Mouse (Mus musculus) liver, embryonic 15.5 days (tissue): ENCODE measurements around the gene Dnmt3c. TPM values are rescaled to one million over a fixed set of nuclear protein-coding genes. Genes with fewer than 3 reads are reported as not detected.
A peak's percentile ranks its signal among the peaks of the same experiment; 100 is the strongest.
"Not testable (repeated sequence)": the region's sequence is repeated elsewhere in the genome, so short reads cannot be mapped to it uniquely, and the experiment has no call there.

ENCODE experiments used
- ATAC-seq: fragments of 200-750 bp; cut with Nextera tagmentation; 2 replicates; pipeline ENCODE4 v1.8.0; 2017; ENCODE audit warnings: moderate number of reproducible peaks, mild to moderate bottlenecking, moderate library complexity; ENCODE audit not compliant: insufficient read depth
- H3K27ac ChIP-seq: fragments of 300-500 bp; sonication (generic); replicated peaks from 2 replicates; pipeline ENCODE4 v1.5.1; 2015; ENCODE audit warnings: mild to moderate bottlenecking, inconsistent platforms
- H3K27me3 ChIP-seq: fragments of 300-500 bp; sonication (generic); 2 replicates; pipeline ENCODE4 v1.6.1; 2015; ENCODE audit warnings: mild to moderate bottlenecking, inconsistent platforms
- H3K36me3 ChIP-seq: fragments of 300-500 bp; sonication (generic); replicated peaks from 2 replicates; pipeline ENCODE4 v1.6.1; 2015; ENCODE audit warnings: moderate library complexity, mild to moderate bottlenecking, inconsistent platforms
- H3K4me1 ChIP-seq: fragments of 300-500 bp; sonication (generic); replicated peaks from 2 replicates; pipeline ENCODE4 v1.6.1; 2015; ENCODE audit warnings: inconsistent platforms
- H3K4me2 ChIP-seq: fragments of 300-500 bp; sonication (generic); 2 replicates; pipeline ENCODE4 v1.6.1; 2015; ENCODE audit warnings: moderate library complexity, mild to moderate bottlenecking, inconsistent platforms
- H3K4me3 ChIP-seq: fragments of 300-500 bp; sonication (generic); replicated peaks from 2 replicates; pipeline ENCODE4 v1.5.1; 2015; ENCODE audit warnings: mild to moderate bottlenecking, inconsistent platforms
- H3K9ac ChIP-seq: fragments of 300-500 bp; sonication (generic); 2 replicates; pipeline ENCODE4 v1.6.1; 2015; ENCODE audit warnings: moderate library complexity, mild to moderate bottlenecking, inconsistent platforms
- H3K9me3 ChIP-seq: fragments of 300-500 bp; sonication (generic); replicated peaks from 2 replicates; pipeline ENCODE4 v1.6.1; 2016; ENCODE audit warnings: inconsistent platforms
- WGBS: fragments of 180-500 bp; shearing (Covaris S2); methylation state at CpG from one replicate; pipeline ENCODE4 v1.1.7; 2015; ENCODE audit warnings: mixed read lengths; ENCODE audit not compliant: insufficient replicate concordance; 5-methylcytosine and 5-hydroxymethylcytosine counted together
- polyA plus RNA-seq: library from polyadenylated mRNA; unstranded; fragments of >200 nt; fragmentation: Nextera tagmentation; extraction: Ambion mirVana; gene quantifications from 2 replicates; pipeline ENCODE4 v1.2.1, GENCODE M21; 2015

Dnmt3c gene
- 0.67 and 0.81 TPM in 2 replicates for polyA plus RNA-seq

DNA sequence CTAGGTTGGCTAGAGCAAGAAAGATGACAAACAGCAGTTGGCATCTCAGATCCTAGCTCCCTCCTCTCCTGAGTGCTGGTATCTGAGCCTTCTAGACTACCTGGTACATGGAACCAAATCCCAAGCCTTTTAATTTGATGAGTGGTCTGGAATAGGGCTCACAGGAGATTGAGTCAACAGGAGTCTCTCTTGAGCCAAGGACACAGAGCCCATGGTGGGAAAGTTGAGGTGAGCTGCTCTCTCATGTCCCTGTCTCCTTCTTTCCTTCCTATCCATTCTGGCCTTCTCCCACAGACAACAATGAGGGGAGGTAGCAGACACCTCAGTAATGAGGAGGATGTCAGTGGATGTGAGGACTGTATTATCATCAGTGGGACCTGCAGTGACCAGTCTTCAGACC lies at the start of gene Dnmt3c:
Dnmt3c (plus strand) TSS at position 301 of the 400 bp plus-strand sequence.
- ATAC-seq, result no peak
- no peaks in the 10 kb centered on the region for H3K9me3 ChIP-seq
- no peaks in the 10 kb centered on the region for H3K27me3 ChIP-seq
- no peak within 1 kb of the TSS for H3K4me3 ChIP-seq
- H3K4me2 ChIP-seq, result no peak within 1 kb of the TSS
- H3K36me3 ChIP-seq, result no peaks in the 10 kb centered on the region
- no peak within 1 kb of the TSS for H3K9ac ChIP-seq
- no peaks in the 10 kb centered on the region for H3K4me1 ChIP-seq
- H3K27ac ChIP-seq, result no peak within 1 kb of the TSS

DNA sequence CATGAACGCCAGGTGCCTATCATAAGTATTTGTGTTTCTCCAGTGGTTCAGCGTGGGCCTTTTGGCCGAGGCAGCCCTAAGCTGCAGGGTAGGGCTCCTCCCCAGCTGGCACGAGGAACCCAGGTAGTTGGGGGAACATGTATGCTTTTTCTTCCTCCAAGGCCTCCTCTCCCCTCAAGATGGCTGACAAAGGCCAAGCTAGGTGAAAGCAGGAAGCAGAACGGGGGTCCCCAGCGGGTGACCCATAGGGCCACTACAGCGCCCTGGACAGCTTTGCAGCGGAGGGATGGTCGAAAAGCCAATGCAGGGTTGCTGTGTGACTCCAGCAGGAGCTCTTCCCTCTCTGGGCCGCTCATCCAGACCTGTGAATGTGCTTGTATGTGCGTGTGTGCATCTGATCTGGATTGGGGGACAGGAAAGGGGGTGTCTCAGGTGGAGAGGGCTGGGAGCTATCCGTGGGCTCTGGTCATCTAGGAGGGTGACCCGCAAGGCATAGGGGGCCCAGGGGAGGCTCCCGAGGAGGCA lies 47.6 kb upstream of the Dnmt3c start:
- H3K4me2 ChIP-seq, result peak overlapping the region; percentile 89
- peak overlapping the region; percentile 57 for H3K9ac ChIP-seq
- no peaks in the 10 kb centered on the region for H3K36me3 ChIP-seq
- H3K9me3 ChIP-seq, result no peaks in the 10 kb centered on the region
- peak overlapping the region; percentile 69 for H3K4me3 ChIP-seq
- peaks cover 33% of the 10 kb centered on the region for H3K27me3 ChIP-seq
- no peak for ATAC-seq
- peaks cover 26% of the 10 kb centered on the region for H3K4me1 ChIP-seq
- no peak overlapping the region for H3K27ac ChIP-seq
- WGBS, result 22% methylated on average over 14 of the region's 14 CpGs

- Histone ChIP-seq H3K36me3 (no peaks in the 10 kb centered on the region), H3K27me3 (peaks cover 33% of the 10 kb centered on the region), H3K27ac (no peak within 1 kb of the TSS), H3K9ac (peak within 1 kb of the TSS; percentile 57), H3K4me3 (peak within 1 kb of the TSS; percentile 69), H3K4me2 (peak within 1 kb of the TSS; percentile 89), H3K4me1 (peaks cover 26% of the 10 kb centered on the region), H3K9me3 (no peaks in the 10 kb centered on the region)
- under 1% methylated on average over 88 of the region's 93 CpGs for WGBS
- peak; percentile 75 for ATAC-seq
These were observed 47.0 kb upstream of the Dnmt3c start, which contains the start of gene Dnmt3b for GRCm38 (mm10) chr2:153649298-153650013. Gene Dnmt3b, plus strand, starts transcription at chr2:153649450.

DNA sequence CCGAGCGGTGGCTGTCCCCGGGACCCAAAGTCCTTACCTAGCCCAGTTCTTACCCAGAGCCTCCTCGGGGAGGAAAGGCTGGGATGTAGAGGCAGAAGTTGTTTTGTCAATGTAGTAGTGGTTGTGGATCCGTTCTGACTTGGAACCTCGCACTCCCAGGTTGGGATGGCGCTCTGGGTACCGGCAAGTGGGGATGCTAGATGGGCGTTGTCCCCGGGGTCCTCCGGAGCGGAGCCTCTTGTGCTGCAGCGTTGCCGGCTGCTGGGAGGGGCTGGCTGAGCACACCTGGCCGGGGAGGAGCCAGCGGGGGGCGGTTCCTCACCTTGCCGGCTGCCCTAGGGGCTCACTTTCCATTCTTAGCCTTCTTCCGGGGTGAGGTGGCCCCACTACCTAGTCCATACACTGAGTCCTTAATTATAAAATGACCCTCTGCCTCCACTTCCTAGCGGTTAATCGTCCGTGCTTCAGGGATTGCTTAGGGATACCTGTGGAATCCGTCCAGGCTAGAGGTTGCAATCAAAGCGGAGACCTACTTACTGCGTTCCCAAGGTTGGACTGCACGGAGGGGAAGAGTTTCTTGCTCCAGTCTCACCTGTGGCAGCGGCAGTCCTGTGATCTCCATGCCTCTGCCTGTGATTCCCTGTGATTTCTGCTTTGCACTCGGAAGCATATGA lies 46.3 kb upstream of the Dnmt3c start:
- Histone ChIP-seq H3K36me3 (no peaks in the 10 kb centered on the region), H3K4me2 (peak overlapping the region; percentile 89), H3K9ac (peak overlapping the region; percentile 57), H3K9me3 (no peaks in the 10 kb centered on the region), H3K4me1 (peaks cover 26% of the 10 kb centered on the region), H3K4me3 (peak overlapping the region; percentile 69), H3K27ac (no peak overlapping the region), H3K27me3 (peaks cover 33% of the 10 kb centered on the region)
- ATAC-seq, result peak; percentile 35; the same call in 1 of the 2 replicates
- 3% methylated on average over 28 of the region's 28 CpGs for WGBS

GRCm38 (mm10) chr2:153651681-153652080 lies 44.8 kb upstream of the Dnmt3c start:
- Histone ChIP-seq H3K9ac (no peak overlapping the region), H3K9me3 (no peaks in the 10 kb centered on the region), H3K4me2 (no peak overlapping the region), H3K4me3 (no peak overlapping the region), H3K4me1 (peaks cover 26% of the 10 kb centered on the region), H3K27me3 (peaks cover 33% of the 10 kb centered on the region), H3K27ac (no peak overlapping the region), H3K36me3 (no peaks in the 10 kb centered on the region)
- WGBS, result 46% methylated on average over 3 of the region's 3 CpGs
- no peak for ATAC-seq

GRCm38 (mm10) chr2:153657659-153658058 lies 38.8 kb upstream of the Dnmt3c start:
- not testable (repeated sequence) for H3K9ac ChIP-seq, H3K4me3 ChIP-seq, H3K4me1 ChIP-seq, H3K9me3 ChIP-seq, H3K36me3 ChIP-seq, H3K27ac ChIP-seq, H3K4me2 ChIP-seq, H3K27me3 ChIP-seq
- WGBS, result 72% methylated on average over 8 of the region's 8 CpGs
- ATAC-seq, result 0 out of 2 replicates have a peak, but pooled peaks have one; percentile 28

GRCm38 (mm10) chr2:153660616-153661015 lies 35.8 kb upstream of the Dnmt3c start:
- Histone ChIP-seq H3K9ac (no peak overlapping the region), H3K36me3 (no peaks in the 10 kb centered on the region; the same call in 1 of the 2 replicates), H3K4me3 (no peak overlapping the region), H3K4me2 (no peak overlapping the region), H3K27me3 (no peaks in the 10 kb centered on the region), H3K9me3 (no peaks in the 10 kb centered on the region), H3K27ac (no peak overlapping the region), H3K4me1 (no peaks in the 10 kb centered on the region)
- 47% methylated on average over 3 of the region's 3 CpGs for WGBS
- ATAC-seq, result no peak

DNA sequence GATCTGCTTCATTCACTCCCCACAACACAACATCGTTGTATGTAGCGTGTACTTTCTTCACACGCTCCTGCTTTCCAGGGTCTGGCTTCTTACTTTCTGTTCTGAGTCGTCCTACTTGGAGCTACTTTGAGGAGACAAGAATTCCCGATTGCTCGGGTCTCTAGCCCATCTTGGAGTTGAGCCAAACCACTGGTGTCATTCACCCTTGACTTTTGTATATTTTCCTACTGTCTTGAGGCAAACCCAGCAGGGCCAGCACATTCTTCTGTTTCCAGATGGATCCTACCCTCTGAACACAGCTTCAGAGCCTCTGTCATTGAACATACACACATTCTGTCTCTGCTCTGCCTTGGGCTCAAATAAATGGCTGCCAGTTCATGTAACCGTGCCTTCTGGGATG lies 31.1 kb upstream of the Dnmt3c start:
- WGBS, result 71% methylated on average over 7 of the region's 7 CpGs
- ATAC-seq, result no peak
- no peaks in the 10 kb centered on the region for H3K27me3 ChIP-seq
- H3K4me3 ChIP-seq, result no peak overlapping the region
- H3K9me3 ChIP-seq, result no peaks in the 10 kb centered on the region
- no peak overlapping the region for H3K27ac ChIP-seq
- no peaks in the 10 kb centered on the region; the same call in 1 of the 2 replicates for H3K36me3 ChIP-seq
- H3K9ac ChIP-seq, result no peak overlapping the region
- no peak overlapping the region for H3K4me2 ChIP-seq
- no peaks in the 10 kb centered on the region for H3K4me1 ChIP-seq

GRCm38 (mm10) chr2:153668754-153669376 lies 27.6 kb upstream of the Dnmt3c start:
- Histone ChIP-seq H3K4me3 (no peak overlapping the region), H3K9ac (no peak overlapping the region), H3K27ac (no peak overlapping the region), H3K36me3 (no peaks in the 10 kb centered on the region), H3K27me3 (no peaks in the 10 kb centered on the region), H3K4me1 (no peaks in the 10 kb centered on the region), H3K9me3 (no peaks in the 10 kb centered on the region), H3K4me2 (no peak overlapping the region)
- ATAC-seq, result no peak
- WGBS, result 50% methylated on average over 7 of the region's 7 CpGs

DNA sequence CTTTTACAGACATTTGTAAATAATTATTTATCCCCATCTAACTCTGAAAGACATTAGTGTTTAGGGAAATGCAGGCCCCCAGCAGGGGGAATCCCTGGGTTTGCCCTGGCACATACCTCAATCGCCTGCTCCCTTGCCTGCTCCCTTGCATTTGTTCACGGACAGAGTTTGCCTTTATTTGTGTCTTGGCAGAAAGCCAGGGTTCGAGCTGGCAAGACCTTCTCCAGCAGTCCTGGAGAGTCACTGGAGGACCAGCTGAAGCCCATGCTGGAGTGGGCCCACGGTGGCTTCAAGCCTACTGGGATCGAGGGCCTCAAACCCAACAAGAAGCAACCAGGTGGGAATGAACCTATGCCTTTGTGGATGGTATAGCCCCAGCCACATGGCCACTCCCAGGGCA lies 26.3 kb upstream of the Dnmt3c start:
- H3K9me3 ChIP-seq, result no peaks in the 10 kb centered on the region
- H3K27ac ChIP-seq, result no peak overlapping the region
- no peaks in the 10 kb centered on the region for H3K36me3 ChIP-seq
- no peak overlapping the region for H3K4me3 ChIP-seq
- WGBS, result 65% methylated on average over 5 of the region's 5 CpGs
- H3K27me3 ChIP-seq, result no peaks in the 10 kb centered on the region
- no peak for ATAC-seq
- no peak overlapping the region for H3K4me2 ChIP-seq
- no peak overlapping the region for H3K9ac ChIP-seq
- H3K4me1 ChIP-seq, result no peaks in the 10 kb centered on the region

DNA sequence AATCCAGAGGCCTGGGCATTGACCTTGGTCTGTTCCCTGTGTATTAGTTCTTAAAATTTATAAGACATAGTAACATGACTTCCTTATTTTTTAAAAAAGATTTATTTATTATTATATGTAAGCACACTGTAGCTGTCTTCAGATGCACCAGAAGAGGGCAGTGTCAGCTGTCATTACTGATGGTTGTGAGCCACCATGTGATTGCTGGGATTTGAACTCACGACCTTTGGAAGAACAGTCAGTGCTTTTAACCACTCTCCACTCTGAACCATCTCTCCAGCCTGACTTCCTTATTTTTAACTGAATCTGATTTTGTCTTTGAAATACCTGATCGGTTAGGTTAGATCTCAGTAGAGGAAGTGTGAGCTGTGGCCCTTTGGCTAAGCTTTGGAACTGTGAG lies 23.8 kb upstream of the Dnmt3c start:
- Histone ChIP-seq H3K4me3 (no peak overlapping the region), H3K27me3 (no peaks in the 10 kb centered on the region), H3K27ac (no peak overlapping the region), H3K4me2 (no peak overlapping the region), H3K36me3 (no peaks in the 10 kb centered on the region), H3K9me3 (no peaks in the 10 kb centered on the region), H3K4me1 (peaks cover 9% of the 10 kb centered on the region), H3K9ac (no peak overlapping the region)
- 59% methylated on average over 2 of the region's 2 CpGs for WGBS
- no peak for ATAC-seq
